Mouse (Mus musculus): ENCODE measurements around the gene Adgrv1. TPM values are rescaled to one million over a fixed set of nuclear protein-coding genes. Genes with fewer than 3 reads are reported as not detected.

Gene Adgrv1
- polyA plus RNA-seq, 1 experiment from 2014 or later = 0.86 TPM

DNA sequence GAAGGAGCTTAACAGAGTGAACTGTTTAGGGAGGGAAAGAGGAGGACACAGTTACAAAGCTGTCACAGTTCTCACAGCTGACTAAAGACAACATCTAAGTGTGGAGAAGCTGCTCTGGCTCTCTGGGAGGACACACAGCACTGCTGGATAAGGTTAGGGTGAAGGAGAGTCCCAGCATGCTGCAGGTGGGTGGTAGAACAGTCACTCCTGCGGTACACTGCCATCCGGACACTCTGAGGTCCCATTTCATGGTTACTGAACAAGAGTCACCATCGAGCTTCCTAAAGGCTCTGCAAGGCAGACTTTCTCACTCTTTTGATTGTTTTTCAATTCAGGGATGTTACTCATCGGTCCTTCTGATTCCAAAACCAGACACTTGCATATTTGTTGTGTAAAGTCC lies 274.6 kb downstream of the Adgrv1 start:
- WGBS = 76% methylated on average over 4 of the region's 4 CpGs
- Histone ChIP-seq H3K27me3 (replicated peaks; ENCODE audit: control insufficient read depth, insufficient read depth, low read length) (no peaks in the 10 kb centered on the region), H3K9me3 (ENCODE audit: control insufficient read depth) (no peaks in the 10 kb centered on the region), H3K9ac (ENCODE audit: low read depth, low read length) (no peak overlapping the region), H3K36me3 (ENCODE audit: control insufficient read depth, insufficient read depth) (no peaks in the 10 kb centered on the region), H3K4me3 (ENCODE audit: low read depth, low read length) (no peak overlapping the region), H3K4me2 (replicated peaks; ENCODE audit: low read depth) (no peak overlapping the region), H3K27ac (ENCODE audit: low read depth, low read length) (no peak overlapping the region; the same call in 1 of the 2 replicates), H3K4me1 (replicated peaks; ENCODE audit: control insufficient read depth, insufficient read depth, low read length) (no peaks in the 10 kb centered on the region)
- ATAC-seq = no peak
- no peak for TF ChIP-seq CTCF (IDR thresholded peaks at IDR 0.05; ENCODE audit: low read depth)

DNA sequence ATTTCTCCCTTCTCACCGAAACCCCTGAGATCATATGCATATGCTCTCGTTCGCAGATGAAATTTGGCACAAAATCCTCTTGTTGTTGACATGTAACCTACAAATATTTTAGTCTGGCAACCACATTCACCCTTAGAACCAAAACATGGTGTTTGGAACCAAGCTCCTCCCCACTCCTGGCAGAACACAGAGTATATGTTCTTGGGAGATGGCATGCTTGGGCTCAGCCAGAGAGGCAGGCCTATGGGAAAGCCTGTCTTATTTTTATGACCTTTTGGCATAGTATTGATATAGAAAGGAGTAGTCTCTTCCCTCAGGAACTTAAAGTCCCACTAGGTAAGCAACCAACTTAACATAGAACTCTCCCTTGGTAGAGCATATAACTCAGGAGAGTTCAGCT lies 275.7 kb downstream of the Adgrv1 start:
- 88% methylated on average over 3 of the region's 3 CpGs for WGBS
- Histone ChIP-seq H3K4me2 (replicated peaks; ENCODE audit: low read depth) (no peak overlapping the region), H3K9ac (ENCODE audit: low read depth, low read length) (no peak overlapping the region), H3K4me1 (replicated peaks; ENCODE audit: control insufficient read depth, insufficient read depth, low read length) (no peaks in the 10 kb centered on the region), H3K27ac (ENCODE audit: low read depth, low read length) (no peak overlapping the region), H3K4me3 (ENCODE audit: low read depth, low read length) (no peak overlapping the region), H3K36me3 (ENCODE audit: control insufficient read depth, insufficient read depth) (no peaks in the 10 kb centered on the region), H3K27me3 (replicated peaks; ENCODE audit: control insufficient read depth, insufficient read depth, low read length) (no peaks in the 10 kb centered on the region), H3K9me3 (ENCODE audit: control insufficient read depth) (no peaks in the 10 kb centered on the region)
- no peak for TF ChIP-seq CTCF (IDR thresholded peaks at IDR 0.05; ENCODE audit: low read depth)
- no peak for ATAC-seq

DNA sequence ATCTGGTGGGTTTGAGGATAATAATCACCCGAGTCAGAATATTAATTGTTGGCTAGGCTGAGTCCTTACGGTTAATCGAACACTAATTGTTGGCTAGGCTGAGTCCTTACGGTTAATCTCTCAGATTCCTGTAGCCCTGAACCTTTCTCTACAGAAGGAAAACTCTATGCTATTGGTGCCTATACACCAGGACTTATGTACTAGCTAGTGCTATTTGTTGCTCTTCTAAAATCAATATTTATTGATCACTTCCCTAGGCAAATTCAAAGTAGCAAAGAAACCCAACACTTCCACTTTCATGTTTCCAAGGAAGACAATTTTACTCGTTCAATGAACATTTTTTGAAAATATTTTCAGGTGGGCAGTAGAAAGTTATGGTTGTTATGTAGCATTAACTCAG lies 278.4 kb downstream of the Adgrv1 start:
- ATAC-seq = no peak
- 87% methylated on average over 5 of the region's 5 CpGs for WGBS

DNA sequence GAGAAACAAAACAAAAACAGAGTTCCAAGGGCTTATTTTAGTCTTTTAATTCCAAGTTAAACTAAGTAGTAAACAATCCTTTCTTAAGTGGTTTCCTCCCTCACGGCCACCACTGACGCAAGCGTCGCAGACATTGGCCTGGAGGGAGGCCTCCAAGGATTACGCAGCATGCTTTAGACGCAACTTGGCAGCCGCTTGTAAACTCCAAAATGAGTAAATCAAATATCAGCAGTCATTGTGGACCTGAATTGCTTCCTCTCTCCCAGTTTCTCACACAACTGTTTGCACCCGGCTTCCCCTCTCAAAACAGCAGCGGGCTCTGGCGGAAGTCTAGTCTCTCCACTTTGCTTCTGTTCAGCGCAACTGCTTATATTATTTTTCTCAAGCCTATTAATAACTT lies 280.7 kb downstream of the Adgrv1 start:
- H3K9ac ChIP-seq (ENCODE audit: low read depth, low read length) = no peak overlapping the region
- 49% methylated on average over 11 of the region's 11 CpGs for WGBS
- H3K4me3 ChIP-seq (ENCODE audit: low read depth, low read length) = no peak overlapping the region
- no peaks in the 10 kb centered on the region for H3K4me1 ChIP-seq (replicated peaks; ENCODE audit: control insufficient read depth, insufficient read depth, low read length)
- H3K4me2 ChIP-seq (replicated peaks; ENCODE audit: low read depth) = no peak overlapping the region
- H3K36me3 ChIP-seq (ENCODE audit: control insufficient read depth, insufficient read depth) = no peaks in the 10 kb centered on the region
- H3K9me3 ChIP-seq (ENCODE audit: control insufficient read depth) = no peaks in the 10 kb centered on the region
- peak; percentile 34; the same call in 1 of the 2 replicates for TF ChIP-seq CTCF (IDR thresholded peaks at IDR 0.05; ENCODE audit: low read depth)
- peak overlapping the region; percentile 78; the same call in 1 of the 2 replicates for H3K27ac ChIP-seq (ENCODE audit: low read depth, low read length)
- no peaks in the 10 kb centered on the region for H3K27me3 ChIP-seq (replicated peaks; ENCODE audit: control insufficient read depth, insufficient read depth, low read length)
- ATAC-seq = 0 out of 2 replicates have a peak, but pooled peaks have one; percentile 22

More for the DNA sequence above, 278.4 kb downstream of the Adgrv1 start:
- no peaks in the 10 kb centered on the region for H3K36me3 ChIP-seq (ENCODE audit: control insufficient read depth, insufficient read depth)
- no peak for TF ChIP-seq CTCF (IDR thresholded peaks at IDR 0.05; ENCODE audit: low read depth)
- H3K4me3 ChIP-seq (ENCODE audit: low read depth, low read length) = no peak overlapping the region
- H3K4me2 ChIP-seq (replicated peaks; ENCODE audit: low read depth) = no peak overlapping the region
- no peak overlapping the region for H3K9ac ChIP-seq (ENCODE audit: low read depth, low read length)
- H3K27me3 ChIP-seq (replicated peaks; ENCODE audit: control insufficient read depth, insufficient read depth, low read length) = no peaks in the 10 kb centered on the region
- H3K27ac ChIP-seq (ENCODE audit: low read depth, low read length) = no peak overlapping the region
- H3K4me1 ChIP-seq (replicated peaks; ENCODE audit: control insufficient read depth, insufficient read depth, low read length) = no peaks in the 10 kb centered on the region
- H3K9me3 ChIP-seq (ENCODE audit: control insufficient read depth) = no peaks in the 10 kb centered on the region

DNA sequence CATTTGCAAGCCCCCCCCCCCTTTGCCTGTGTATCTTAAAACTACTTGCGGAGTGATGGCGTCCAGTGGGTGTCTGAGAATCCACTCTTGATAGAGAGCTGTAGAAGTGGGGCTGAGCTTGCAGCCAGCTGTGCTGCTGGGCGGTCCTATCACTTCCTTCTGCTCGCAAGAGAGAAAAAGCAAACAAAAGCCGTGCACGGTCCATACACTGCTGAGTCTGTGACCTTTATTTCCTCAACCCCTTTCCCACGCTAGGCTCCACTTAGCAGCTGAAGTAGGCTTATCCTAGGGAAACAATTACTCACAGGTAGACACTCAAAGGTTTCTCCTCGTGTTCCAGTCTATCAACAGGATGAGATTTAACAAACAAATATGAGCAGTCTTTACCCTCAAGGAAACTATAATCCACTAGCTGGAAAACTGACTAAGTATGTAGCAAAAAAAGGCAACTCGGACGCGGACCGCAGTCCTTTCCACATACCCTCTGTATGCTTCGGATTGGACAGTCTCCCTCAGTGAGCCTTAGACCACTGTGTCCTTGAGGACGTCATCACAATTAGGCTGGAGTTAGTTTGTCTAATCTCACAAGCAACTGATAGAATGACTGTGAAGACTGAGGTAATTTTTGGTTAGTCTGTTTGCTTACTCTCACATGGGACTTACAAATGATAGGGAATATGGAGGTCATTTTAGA lies 281.3 kb downstream of the Adgrv1 start:
- ATAC-seq = peak; percentile 83
- Histone ChIP-seq H3K4me1 (replicated peaks; ENCODE audit: control insufficient read depth, insufficient read depth, low read length) (no peaks in the 10 kb centered on the region), H3K9ac (ENCODE audit: low read depth, low read length) (no peak overlapping the region), H3K4me2 (replicated peaks; ENCODE audit: low read depth) (peak overlapping the region; percentile 43), H3K27ac (ENCODE audit: low read depth, low read length) (peak overlapping the region; percentile 78), H3K27me3 (replicated peaks; ENCODE audit: control insufficient read depth, insufficient read depth, low read length) (no peaks in the 10 kb centered on the region), H3K9me3 (ENCODE audit: control insufficient read depth) (no peaks in the 10 kb centered on the region), H3K36me3 (ENCODE audit: control insufficient read depth, insufficient read depth) (no peaks in the 10 kb centered on the region), H3K4me3 (ENCODE audit: low read depth, low read length) (no peak overlapping the region)
- TF ChIP-seq CTCF (IDR thresholded peaks at IDR 0.05; ENCODE audit: low read depth) = no peak
- 23% methylated on average over 14 of the region's 14 CpGs for WGBS

DNA sequence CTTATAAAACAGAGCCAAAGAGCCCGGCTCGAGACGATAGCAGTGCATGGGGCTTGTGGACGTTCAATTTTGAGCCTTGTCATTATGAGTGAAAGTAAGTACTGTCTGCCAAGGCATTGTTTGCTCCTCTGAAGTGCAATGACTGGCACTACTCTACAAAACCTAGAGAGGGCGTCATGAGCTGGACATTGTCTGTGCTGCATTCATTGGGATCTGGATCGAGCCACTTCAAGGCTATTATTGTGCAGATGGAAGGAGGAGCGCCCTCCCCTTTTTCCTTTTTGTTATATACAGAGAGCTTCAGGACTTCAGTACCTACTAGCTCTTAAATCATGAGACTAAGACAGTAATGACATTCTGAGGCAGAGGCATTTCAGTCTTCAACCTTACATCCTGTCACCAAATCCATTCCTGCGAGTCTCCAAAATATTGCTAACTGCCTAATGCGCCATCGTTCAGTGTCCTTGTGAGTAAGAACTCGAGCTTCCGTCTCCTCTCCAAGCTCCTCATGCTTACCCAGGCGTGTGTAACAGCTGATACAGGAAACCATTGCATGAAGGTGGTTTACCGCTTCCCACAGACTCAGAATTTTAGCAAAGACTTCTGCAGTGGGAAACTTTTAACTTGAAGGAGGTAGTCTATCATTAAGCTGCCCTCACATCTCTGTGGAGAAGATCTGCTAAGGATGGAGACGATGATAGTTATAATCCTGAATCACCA lies 285.5 kb downstream of the Adgrv1 start:
- ATAC-seq = no peak
- Histone ChIP-seq H3K9me3 (ENCODE audit: control insufficient read depth) (no peaks in the 10 kb centered on the region), H3K27ac (ENCODE audit: low read depth, low read length) (no peak overlapping the region), H3K4me1 (replicated peaks; ENCODE audit: control insufficient read depth, insufficient read depth, low read length) (no peaks in the 10 kb centered on the region), H3K4me3 (ENCODE audit: low read depth, low read length) (no peak overlapping the region), H3K4me2 (replicated peaks; ENCODE audit: low read depth) (no peak overlapping the region), H3K9ac (ENCODE audit: low read depth, low read length) (no peak overlapping the region), H3K36me3 (ENCODE audit: control insufficient read depth, insufficient read depth) (no peaks in the 10 kb centered on the region), H3K27me3 (replicated peaks; ENCODE audit: control insufficient read depth, insufficient read depth, low read length) (no peaks in the 10 kb centered on the region)
- WGBS = 86% methylated on average over 15 of the region's 15 CpGs
- TF ChIP-seq CTCF (IDR thresholded peaks at IDR 0.05; ENCODE audit: low read depth) = 0 out of 2 replicates have a peak, but pooled peaks have one; percentile 10
